ENCODE assay signal across 20 mouse cellular contexts in genomic region chr4:117537002-117537401, GRCm38 (mm10).
"Had no signal": no experiment of that assay in that cellular context is flagged by ENCODE, and none has a peak within 500 bp of the region (broad histone marks: within the 10 kb centered on the region; RNA-seq: fewer than 3 reads in every experiment).

No protein-coding gene starts in this region.

- H3K4me3 ChIP-seq: liver, embryonic 15.5 days; lung, embryonic 15.5 days; midbrain, embryonic 10.5 days; midbrain, embryonic 13.5 days; midbrain, embryonic 15.5 days; myocyte; neural tube, embryonic 13.5 days; neural tube, embryonic 15.5 days; stomach, embryonic 15.5 days had no signal

- H3K4me1 ChIP-seq: liver, embryonic 15.5 days; lung, embryonic 15.5 days; midbrain, embryonic 13.5 days; midbrain, embryonic 15.5 days; stomach, embryonic 15.5 days had no signal

- H3K27ac ChIP-seq: liver, embryonic 15.5 days; lung, embryonic 15.5 days; macrophage; midbrain, embryonic 10.5 days; midbrain, embryonic 13.5 days; midbrain, embryonic 15.5 days; neural tube, embryonic 13.5 days; neural tube, embryonic 15.5 days; stomach, embryonic 15.5 days; stomach, postnatal 0 days had no signal

- H3K27me3 ChIP-seq: lung, embryonic 15.5 days; midbrain, embryonic 15.5 days; stomach, embryonic 15.5 days had no signal

- H3K9ac ChIP-seq: liver, embryonic 15.5 days; liver, postnatal 0 days; lung, embryonic 15.5 days; midbrain, embryonic 13.5 days; midbrain, embryonic 15.5 days; neural tube, embryonic 13.5 days; neural tube, embryonic 15.5 days; stomach, embryonic 15.5 days had no signal

- DNase-seq: liver, postnatal 0 days; lung, adult 2 months; lung, postnatal 14 days; lung, postnatal 36 days; right cerebral cortex, postnatal 14 days; thymus, adult 2 months; thymus, postnatal 25 days; thymus, postnatal 4 days had no signal

- H3K9me3 ChIP-seq: liver, embryonic 15.5 days; lung, embryonic 15.5 days; midbrain, embryonic 10.5 days; midbrain, embryonic 13.5 days; midbrain, embryonic 15.5 days; neural tube, embryonic 13.5 days; neural tube, embryonic 15.5 days; stomach, embryonic 15.5 days had no signal

- H3K36me3 ChIP-seq: liver, embryonic 15.5 days; lung, embryonic 15.5 days; midbrain, embryonic 10.5 days; midbrain, embryonic 13.5 days; midbrain, embryonic 15.5 days; neural tube, embryonic 13.5 days; neural tube, embryonic 15.5 days; stomach, embryonic 15.5 days had no signal

- ATAC-seq: liver, postnatal 0 days; lung, postnatal 0 days; midbrain, embryonic 13.5 days; midbrain, embryonic 15.5 days had no signal
